In genomic region chr7:93061747-93062146, GRCm38 (mm10) we compare ENCODE assay signal across 17 mouse cellular contexts. TPM values are rescaled to one million over a fixed set of nuclear protein-coding genes. Genes with fewer than 3 reads are reported as not detected.
A peak's percentile ranks its signal among the peaks of the same experiment; 100 is the strongest.
DNase-seq lines count a peak whose midpoint lies in the region; ATAC-seq and TF ChIP-seq lines count a peak whose summit lies in the region.
"Had no signal": no experiment of that assay in that cellular context is flagged by ENCODE, and none has a peak within 500 bp of the region (broad histone marks: within the 10 kb centered on the region; RNA-seq: fewer than 3 reads in every experiment).

No protein-coding gene starts in this region.

- no peak overlapping the region for H3K4me3 ChIP-seq in hindbrain, embryonic 10.5 days
- H3K4me3 ChIP-seq in limb, embryonic 12.5 days (replicated peaks) = no peak overlapping the region
- H3K4me3 ChIP-seq in midbrain, postnatal 0 days (ENCODE audit: low read depth, low read length) = no peak overlapping the region
- H3K4me3 ChIP-seq in intestine, embryonic 15.5 days (replicated peaks) = no peak overlapping the region

- H3K9ac ChIP-seq in limb, embryonic 12.5 days (replicated peaks) = no peak overlapping the region
- H3K9ac ChIP-seq in midbrain, postnatal 0 days (replicated peaks; ENCODE audit: low read length, poor library complexity, severe bottlenecking) = no peak overlapping the region
- no peak overlapping the region for H3K9ac ChIP-seq in intestine, embryonic 15.5 days
- H3K9ac ChIP-seq: liver, embryonic 14.5 days had no signal

- H3K4me1 ChIP-seq in hindbrain, embryonic 10.5 days (replicated peaks) = peaks cover 27% of the 10 kb centered on the region
- H3K4me1 ChIP-seq in limb, embryonic 12.5 days (replicated peaks) = peaks cover 24% of the 10 kb centered on the region
- no peaks in the 10 kb centered on the region for H3K4me1 ChIP-seq in midbrain, postnatal 0 days (ENCODE audit: insufficient read depth, low read length)
- H3K4me1 ChIP-seq in intestine, embryonic 15.5 days (replicated peaks) = no peaks in the 10 kb centered on the region

- no peaks in the 10 kb centered on the region for H3K9me3 ChIP-seq in hindbrain, embryonic 10.5 days
- H3K9me3 ChIP-seq in limb, embryonic 12.5 days = no peaks in the 10 kb centered on the region
- no peaks in the 10 kb centered on the region for H3K9me3 ChIP-seq in midbrain, postnatal 0 days (ENCODE audit: low read length)
- no peaks in the 10 kb centered on the region for H3K9me3 ChIP-seq in intestine, embryonic 15.5 days

- no peak for TF ChIP-seq CTCF in midbrain, postnatal 0 days (IDR thresholded peaks at IDR 0.05)

- no peaks in the 10 kb centered on the region for H3K36me3 ChIP-seq in hindbrain, embryonic 10.5 days
- no peaks in the 10 kb centered on the region for H3K36me3 ChIP-seq in limb, embryonic 12.5 days
- H3K36me3 ChIP-seq in midbrain, postnatal 0 days (ENCODE audit: insufficient read depth, low read length) = no peaks in the 10 kb centered on the region
- no peaks in the 10 kb centered on the region for H3K36me3 ChIP-seq in intestine, embryonic 15.5 days

- peak overlapping the region; percentile 23; the same call in 1 of the 2 replicates for H3K4me2 ChIP-seq in limb, embryonic 12.5 days
- H3K4me2 ChIP-seq in midbrain, postnatal 0 days (ENCODE audit: low read depth, low read length, poor library complexity, severe bottlenecking) = no peak overlapping the region
- no peak overlapping the region for H3K4me2 ChIP-seq in intestine, embryonic 15.5 days (replicated peaks)

- no peaks in the 10 kb centered on the region for H3K27me3 ChIP-seq in hindbrain, embryonic 10.5 days (ENCODE audit: insufficient read depth, poor library complexity, severe bottlenecking)
- H3K27me3 ChIP-seq in limb, embryonic 12.5 days = no peaks in the 10 kb centered on the region
- H3K27me3 ChIP-seq in midbrain, postnatal 0 days (ENCODE audit: insufficient read depth, low read length) = no peaks in the 10 kb centered on the region
- no peaks in the 10 kb centered on the region for H3K27me3 ChIP-seq in intestine, embryonic 15.5 days (replicated peaks)
- H3K27me3 ChIP-seq: CH12.LX had no signal

- DNase-seq in embryo, embryonic 10 days (ENCODE audit: low spot score) = peak; percentile 24
- DNase-seq in embryo, embryonic 11 days = no peak
- DNase-seq in hindbrain, embryonic 10.5 days (ENCODE audit: low spot score) = no peak
- peak; percentile 44 for DNase-seq in midbrain, postnatal 0 days (ENCODE audit: low spot score)
- no peak for DNase-seq in kidney, adult 11 months
- DNase-seq in heart, adult 8-10 months (ENCODE audit: low spot score) = no peak
- DNase-seq: cerebellum, adult 11 months; heart, adult 18-20 months; heart, postnatal 14 days; kidney, adult 2 months; lung, postnatal 14 days; thymus, postnatal 4 days had no signal

- no peak for ATAC-seq in limb, embryonic 12.5 days (ENCODE audit: insufficient number of reproducible peaks, insufficient read depth, low FRiP score, low TSS enrichment, low read depth)
- ATAC-seq in midbrain, postnatal 0 days (ENCODE audit: low FRiP score) = no peak
- no peak for ATAC-seq in intestine, embryonic 15.5 days

- H3K27ac ChIP-seq in hindbrain, embryonic 10.5 days = peak overlapping the region; percentile 85
- peak overlapping the region; percentile 86 for H3K27ac ChIP-seq in limb, embryonic 12.5 days
- H3K27ac ChIP-seq in midbrain, postnatal 0 days (ENCODE audit: low read depth, low read length) = peak overlapping the region; percentile 18; the same call in 1 of the 2 replicates
- H3K27ac ChIP-seq in intestine, embryonic 15.5 days = no peak overlapping the region
- H3K27ac ChIP-seq: liver, embryonic 14.5 days had no signal

- 45% methylated on average over 3 of the region's 3 CpGs for WGBS in hindbrain, embryonic 10.5 days
- 41% methylated on average over 3 of the region's 3 CpGs for WGBS in limb, embryonic 12.5 days
- 24% methylated on average over 3 of the region's 3 CpGs for WGBS in midbrain, postnatal 0 days
- WGBS in intestine, embryonic 15.5 days = 80% methylated on average over 3 of the region's 3 CpGs

RNA-seq across cellular contexts. Expression of gene Fam181b, which starts 17.9 kb away (rescaled TPM):
- 30.1 and 40.4 TPM in 2 replicates for polyA plus RNA-seq in hindbrain, embryonic 10.5 days (2016; fragmentation: Nextera tagmentation; extraction: Ambion mirVana)
- polyA plus RNA-seq in limb, embryonic 12.5 days (2016; fragmentation: Nextera tagmentation; extraction: Ambion mirVana) = 26.6 and 30.0 TPM in 2 replicates
- 59.1 and 61.4 TPM in 2 replicates for total RNA-seq in midbrain, postnatal 0 days (2014; rRNA removed)
- polyA plus RNA-seq in midbrain, postnatal 0 days (2015; fragmentation: Nextera tagmentation; extraction: Ambion mirVana) = 33.5 and 34.2 TPM in 2 replicates
- polyA plus RNA-seq in intestine, embryonic 15.5 days (2015; fragmentation: Nextera tagmentation; extraction: Ambion mirVana) = 3.5 and 4.8 TPM in 2 replicates
- 1 to 10 TPM; 3.5 to 4.3 (median 4.1) TPM for total RNA-seq in heart, adult 8-10 months (2022)
- total RNA-seq: CH12.LX; monocyte, adult 5-6 weeks had no signal

Comparison
In these comparisons a context has a peak if more than half of its experiments do, and no peak if none do; other contexts are left out.
1. DNase-seq: peak in embryo, embryonic 10 days (single experiment) and midbrain, postnatal 0 days (single experiment); none in embryo, embryonic 11 days (single experiment), hindbrain, embryonic 10.5 days (single experiment), kidney, adult 11 months (single experiment) and heart, adult 8-10 months (single experiment).